Mouse (Mus musculus): ENCODE measurements around the gene Gpr84.
A peak's percentile ranks its signal among the peaks of the same experiment; 100 is the strongest.

The Gpr84 gene

GRCm38 (mm10) chr15:103310365-103310910 lies at the start of gene Gpr84:
Gpr84 (minus strand) TSS chr15:103310612.
- DNase-seq, result no peak

- DNase-seq, result no peak
Measured at GRCm38 (mm10) chr15:103359869-103360602, 49.6 kb upstream of the Gpr84 start.

GRCm38 (mm10) chr15:103359122-103359510 lies 48.7 kb upstream of the Gpr84 start:
- DNase-seq, result no peak

- DNase-seq, result no peak
Measured at GRCm38 (mm10) chr15:103358278-103359121, 48.1 kb upstream of the Gpr84 start.

GRCm38 (mm10) chr15:103357817-103358216 lies 47.4 kb upstream of the Gpr84 start:
- DNase-seq, result no peak

GRCm38 (mm10) chr15:103356130-103356529 lies 45.7 kb upstream of the Gpr84 start:
- DNase-seq, result no peak

- DNase-seq, result no peak
Measured at GRCm38 (mm10) chr15:103355420-103355819, 45.0 kb upstream of the Gpr84 start.

- no peak for DNase-seq
Measured at GRCm38 (mm10) chr15:103354690-103355089, 44.3 kb upstream of the Gpr84 start.

- DNase-seq, result no peak
Measured at GRCm38 (mm10) chr15:103353511-103354256, 43.3 kb upstream of the Gpr84 start.

GRCm38 (mm10) chr15:103352856-103353255 lies 42.4 kb upstream of the Gpr84 start:
- peak; percentile 53 for DNase-seq

GRCm38 (mm10) chr15:103347275-103347684 lies 36.9 kb upstream of the Gpr84 start:
- peak; percentile 73 for DNase-seq

- DNase-seq, result no peak
Measured at GRCm38 (mm10) chr15:103345789-103346188, 35.4 kb upstream of the Gpr84 start.

- no peak for DNase-seq
Measured at GRCm38 (mm10) chr15:103343556-103343955, 33.1 kb upstream of the Gpr84 start.

GRCm38 (mm10) chr15:103343008-103343407 lies 32.6 kb upstream of the Gpr84 start:
- DNase-seq, result no peak

GRCm38 (mm10) chr15:103342415-103342814 lies 32.0 kb upstream of the Gpr84 start:
- DNase-seq, result peak; percentile 77

- no peak for DNase-seq
Measured at GRCm38 (mm10) chr15:103341547-103341946, 31.1 kb upstream of the Gpr84 start.

GRCm38 (mm10) chr15:103340786-103341185 lies 30.4 kb upstream of the Gpr84 start:
- DNase-seq, result no peak

- DNase-seq, result peak; percentile 61
Measured at GRCm38 (mm10) chr15:103339961-103340337, 29.5 kb upstream of the Gpr84 start, which contains the start of gene Zfp385a. Zfp385a (minus strand) TSS chr15:103340093.

- DNase-seq, result no peak
Measured at GRCm38 (mm10) chr15:103339166-103339960, 29.0 kb upstream of the Gpr84 start.

GRCm38 (mm10) chr15:103338829-103339165 lies 28.4 kb upstream of the Gpr84 start:
- DNase-seq, result no peak

- DNase-seq, result no peak
Measured at GRCm38 (mm10) chr15:103336996-103337667, 26.7 kb upstream of the Gpr84 start.

All from kidney, postnatal 14 days (tissue).